Mouse (Mus musculus) C2C12 (cell line): ENCODE data around the gene Arid4a. TPM values are rescaled to one million over a fixed set of nuclear protein-coding genes. Genes with fewer than 3 reads are reported as not detected.

Source experiments
- H3K27me3 ChIP-seq: one replicate; pipeline ENCODE4 v1.6.1; 2011; ENCODE audit not compliant: control insufficient read depth, insufficient read depth, insufficient read length
- H3K36me3 ChIP-seq: one replicate; pipeline ENCODE4 v1.6.1; 2011; ENCODE audit not compliant: control insufficient read depth, insufficient read depth
- H3K4me3 ChIP-seq: one replicate; pipeline ENCODE4 v1.5.1; 2011; ENCODE audit warnings: mild to moderate bottlenecking, control low read depth; ENCODE audit not compliant: poor library complexity, insufficient read depth, severe bottlenecking
- H3K79me2 ChIP-seq: one replicate; pipeline ENCODE4 v1.6.1; 2011; ENCODE audit not compliant: control insufficient read depth, insufficient read depth
- H3K79me3 ChIP-seq: one replicate; pipeline ENCODE4 v1.6.1; 2011; ENCODE audit warnings: low read depth, control low read depth
- H3ac ChIP-seq: one replicate; pipeline ENCODE3; 2011; ENCODE audit warnings: low read depth; ENCODE audit not compliant: control insufficient read depth, insufficient read length
- CEBPB ChIP-seq: IDR thresholded peaks from one replicate; pipeline ENCODE4 v1.6.1; 2011; ENCODE audit warnings: low read depth, mild to moderate bottlenecking, control low read depth, moderate library complexity
- CTCF ChIP-seq: IDR thresholded peaks from one replicate; pipeline ENCODE4 v1.5.1; 2011; ENCODE audit not compliant: control insufficient read depth, insufficient read depth, insufficient read length
- FOSL1 ChIP-seq: IDR thresholded peaks from one replicate; pipeline ENCODE4 v1.8.0; 2011; ENCODE audit warnings: mild to moderate bottlenecking, low read length; ENCODE audit not compliant: poor library complexity, insufficient read depth, severe bottlenecking
- MAX ChIP-seq: IDR thresholded peaks from one replicate; pipeline ENCODE4 v1.6.1; 2011; ENCODE audit warnings: mild to moderate bottlenecking, control low read depth
- MYOD1 ChIP-seq: IDR thresholded peaks from one replicate; pipeline ENCODE4 v1.6.1; 2011; ENCODE audit warnings: low read depth; ENCODE audit not compliant: control insufficient read depth, insufficient read length
- MYOG ChIP-seq: IDR thresholded peaks from one replicate; pipeline ENCODE4 v1.6.1; 2011; ENCODE audit not compliant: control insufficient read depth, insufficient read length; ENCODE audit errors: extremely low read depth
- USF1 ChIP-seq: IDR thresholded peaks from one replicate; pipeline ENCODE4 v1.6.1; 2011; ENCODE audit warnings: low read depth, mild to moderate bottlenecking, control low read depth, moderate library complexity
- polyA plus RNA-seq: library from polyadenylated mRNA; unstranded; fragments of >200 nt; fragmentation: generic; extraction: Trizol; gene quantifications from one replicate; pipeline ENCODE4 v1.2.1, GENCODE M21; 2012; ENCODE audit warnings: missing spikeins

The Arid4a gene
- polyA plus RNA-seq, 1 experiment = 2.0 TPM

GRCm38 (mm10) chr12:71141189-71141588, 125.4 kb downstream of the Arid4a start:
- Histone ChIP-seq H3K36me3 (peaks cover 22% of the 10 kb centered on the region), H3K27me3 (no peaks in the 10 kb centered on the region), H3K79me2 (peaks cover 29% of the 10 kb centered on the region)

GRCm38 (mm10) chr12:71147641-71148040, 131.9 kb downstream of the Arid4a start:
- Histone ChIP-seq H3K27me3 (no peaks in the 10 kb centered on the region), H3K4me3 (no peak overlapping the region), H3K79me3 (no peaks in the 10 kb centered on the region), H3K79me2 (no peaks in the 10 kb centered on the region), H3K36me3 (peaks cover 20% of the 10 kb centered on the region), H3ac (no peak overlapping the region)
- TF ChIP-seq CTCF (no peak), MAX (no peak), MYOD1 (no peak), USF1 (no peak), MYOG (no peak), FOSL1 (no peak)

More at GRCm38 (mm10) chr12:71141189-71141588, 125.4 kb downstream of the Arid4a start:
- Histone ChIP-seq H3K4me3 (no peak overlapping the region), H3ac (no peak overlapping the region), H3K79me3 (peaks cover 14% of the 10 kb centered on the region)
- TF ChIP-seq MAX (no peak), USF1 (no peak), MYOG (no peak), MYOD1 (no peak), CEBPB (no peak), CTCF (no peak), FOSL1 (no peak)

Other genes starting within 250 kb of the Arid4a start
- 29.2 TPM for gene Frmd6, start 190.5 kb upstream of the Arid4a start, polyA plus RNA-seq
- 110 TPM for gene Actr10, start 78.1 kb upstream of the Arid4a start, polyA plus RNA-seq
- gene Psma3, start 41.4 kb upstream of the Arid4a start, polyA plus RNA-seq = 270 TPM
- not detected for gene Tomm20l, start 95.4 kb downstream of the Arid4a start, polyA plus RNA-seq
- gene Timm9, start 120.7 kb downstream of the Arid4a start, polyA plus RNA-seq = 39.8 TPM
- 3.0 TPM for gene 2700049A03Rik, start 120.9 kb downstream of the Arid4a start, polyA plus RNA-seq